Comparison of ENCODE assay signal across 21 mouse cellular contexts in genomic region chr6:3376687-3377086, GRCm38 (mm10).
"Had no signal": no experiment of that assay in that cellular context is flagged by ENCODE, and none has a peak within 500 bp of the region (broad histone marks: within the 10 kb centered on the region; RNA-seq: fewer than 3 reads in every experiment).

No protein-coding gene starts in this region.

- ATAC-seq: hindbrain, embryonic 16.5 days; hindbrain, postnatal 0 days; inflammation-experienced regulatory T-cells, adult 6 months; intestine, embryonic 15.5 days; intestine, embryonic 16.5 days; intestine, postnatal 0 days had no signal

- DNase-seq: heart, postnatal 14 days; heart, postnatal 36 days; heart, postnatal 4 days; kidney, adult 11 months; kidney, adult 18-20 months; kidney, adult 2 months; kidney, adult 8-10 months; kidney, adult 9 months; kidney, postnatal 10 days; kidney, postnatal 14 days; kidney, postnatal 25 days; kidney, postnatal 36 days; kidney, postnatal 4 days; layer of hippocampus, adult 9-11 months; layer of hippocampus, postnatal 36 days had no signal
